Comparison of ENCODE assay signal across 19 mouse cellular contexts in genomic region chr10:123997260-123997659, GRCm38 (mm10).
DNase-seq lines count a peak whose midpoint lies in the region; ATAC-seq and TF ChIP-seq lines count a peak whose summit lies in the region.
"Had no signal": no experiment of that assay in that cellular context is flagged by ENCODE, and none has a peak within 500 bp of the region (broad histone marks: within the 10 kb centered on the region; RNA-seq: fewer than 3 reads in every experiment).

No protein-coding gene starts in this region.

- no peaks in the 10 kb centered on the region for H3K9me3 ChIP-seq in forebrain, embryonic 14.5 days (replicated peaks; ENCODE audit: control insufficient read depth, low read length)
- no peaks in the 10 kb centered on the region for H3K9me3 ChIP-seq in forebrain, postnatal 0 days (ENCODE audit: low read length)
- no peaks in the 10 kb centered on the region for H3K9me3 ChIP-seq in forebrain, embryonic 16.5 days (ENCODE audit: control insufficient read depth, low read length)
- no peaks in the 10 kb centered on the region for H3K9me3 ChIP-seq in forebrain, embryonic 12.5 days
- no peaks in the 10 kb centered on the region for H3K9me3 ChIP-seq in hindbrain, embryonic 10.5 days
- H3K9me3 ChIP-seq: embryonic facial prominence, embryonic 10.5 days; embryonic facial prominence, embryonic 12.5 days had no signal

- no peak overlapping the region for H3K4me2 ChIP-seq in forebrain, embryonic 14.5 days (ENCODE audit: low read length)
- no peak overlapping the region for H3K4me2 ChIP-seq in forebrain, postnatal 0 days (ENCODE audit: low read depth)
- no peak overlapping the region for H3K4me2 ChIP-seq in forebrain, embryonic 16.5 days (ENCODE audit: low read length)
- no peak overlapping the region for H3K4me2 ChIP-seq in forebrain, embryonic 12.5 days
- H3K4me2 ChIP-seq: embryonic facial prominence, embryonic 12.5 days had no signal

- H3K4me1 ChIP-seq in forebrain, embryonic 14.5 days (ENCODE audit: control insufficient read depth, insufficient read depth, low read length) = no peaks in the 10 kb centered on the region
- no peaks in the 10 kb centered on the region for H3K4me1 ChIP-seq in forebrain, postnatal 0 days (ENCODE audit: insufficient read depth)
- H3K4me1 ChIP-seq in forebrain, embryonic 16.5 days (replicated peaks; ENCODE audit: control insufficient read depth, insufficient read depth, low read length) = no peaks in the 10 kb centered on the region
- no peaks in the 10 kb centered on the region for H3K4me1 ChIP-seq in forebrain, embryonic 12.5 days
- no peaks in the 10 kb centered on the region for H3K4me1 ChIP-seq in hindbrain, embryonic 10.5 days (replicated peaks)
- H3K4me1 ChIP-seq: embryonic facial prominence, embryonic 10.5 days; embryonic facial prominence, embryonic 12.5 days had no signal

- 59% methylated on average over 5 of the region's 5 CpGs for WGBS in forebrain, embryonic 14.5 days
- WGBS in forebrain, postnatal 0 days = 40% methylated on average over 5 of the region's 5 CpGs
- WGBS in forebrain, embryonic 16.5 days = 51% methylated on average over 5 of the region's 5 CpGs
- WGBS in forebrain, embryonic 12.5 days = 58% methylated on average over 5 of the region's 5 CpGs
- WGBS in hindbrain, embryonic 10.5 days = 90% methylated on average over 5 of the region's 5 CpGs

- peak; percentile 43 for DNase-seq in forebrain, embryonic 14.5 days (ENCODE audit: low spot score)
- no peak for DNase-seq in forebrain, postnatal 0 days
- peak; percentile 2 for DNase-seq in brain, adult 2 months (ENCODE audit: low read depth, low spot score)
- no peak for DNase-seq in hindbrain, embryonic 10.5 days (ENCODE audit: low spot score)
- DNase-seq in thymus, postnatal 4 days = no peak
- DNase-seq: adrenal gland, adult 8-10 months; adrenal gland, postnatal 14 days; adrenal gland, postnatal 36 days; cerebellum, adult 11-12 months; cerebellum, adult 2 months; cerebellum, adult 9-10 months; cerebellum, postnatal 10 days; cerebellum, postnatal 25 days had no signal

- peak; percentile 75 for ATAC-seq in forebrain, embryonic 14.5 days
- ATAC-seq in forebrain, postnatal 0 days = no peak; the same call in 1 of the 2 replicates
- ATAC-seq in forebrain, embryonic 16.5 days = peak; percentile 84
- ATAC-seq in forebrain, embryonic 12.5 days (ENCODE audit: low FRiP score) = no peak
- ATAC-seq: activated CD4-positive, CD25-positive, alpha-beta regulatory T cell, adult 4 months; Patski had no signal

- H3K36me3 ChIP-seq in forebrain, embryonic 14.5 days (ENCODE audit: control insufficient read depth, insufficient read depth, low read length) = no peaks in the 10 kb centered on the region
- H3K36me3 ChIP-seq in forebrain, postnatal 0 days (ENCODE audit: insufficient read depth) = no peaks in the 10 kb centered on the region
- no peaks in the 10 kb centered on the region for H3K36me3 ChIP-seq in forebrain, embryonic 16.5 days (ENCODE audit: control insufficient read depth, insufficient read depth)
- no peaks in the 10 kb centered on the region for H3K36me3 ChIP-seq in forebrain, embryonic 12.5 days (replicated peaks)
- H3K36me3 ChIP-seq in hindbrain, embryonic 10.5 days = no peaks in the 10 kb centered on the region
- H3K36me3 ChIP-seq: embryonic facial prominence, embryonic 10.5 days; embryonic facial prominence, embryonic 12.5 days had no signal

- no peak overlapping the region for H3K9ac ChIP-seq in forebrain, embryonic 14.5 days (ENCODE audit: low read length)
- no peak overlapping the region for H3K9ac ChIP-seq in forebrain, postnatal 0 days
- H3K9ac ChIP-seq in forebrain, embryonic 16.5 days (replicated peaks; ENCODE audit: low read depth, low read length) = no peak overlapping the region
- H3K9ac ChIP-seq in forebrain, embryonic 12.5 days = no peak overlapping the region
- H3K9ac ChIP-seq: embryonic facial prominence, embryonic 12.5 days had no signal

- H3K27me3 ChIP-seq in forebrain, embryonic 14.5 days (replicated peaks; ENCODE audit: control insufficient read depth, insufficient read depth, low read length) = no peaks in the 10 kb centered on the region
- H3K27me3 ChIP-seq in forebrain, postnatal 0 days (ENCODE audit: insufficient read depth, low read length) = no peaks in the 10 kb centered on the region
- no peaks in the 10 kb centered on the region for H3K27me3 ChIP-seq in forebrain, embryonic 16.5 days (replicated peaks; ENCODE audit: control insufficient read depth, insufficient read depth, low read length)
- H3K27me3 ChIP-seq in forebrain, embryonic 12.5 days = no peaks in the 10 kb centered on the region
- no peaks in the 10 kb centered on the region for H3K27me3 ChIP-seq in hindbrain, embryonic 10.5 days (ENCODE audit: insufficient read depth, poor library complexity, severe bottlenecking)
- H3K27me3 ChIP-seq: embryonic facial prominence, embryonic 12.5 days; Patski had no signal

- no peak overlapping the region for H3K27ac ChIP-seq in forebrain, embryonic 14.5 days (ENCODE audit: low read depth, low read length)
- H3K27ac ChIP-seq in forebrain, postnatal 0 days (ENCODE audit: low read depth, low read length) = no peak overlapping the region
- H3K27ac ChIP-seq in forebrain, embryonic 16.5 days (ENCODE audit: low read length) = no peak overlapping the region
- no peak overlapping the region for H3K27ac ChIP-seq in forebrain, embryonic 12.5 days
- no peak overlapping the region for H3K27ac ChIP-seq in hindbrain, embryonic 10.5 days
- H3K27ac ChIP-seq: embryonic facial prominence, embryonic 10.5 days; embryonic facial prominence, embryonic 12.5 days had no signal

- no peak for TF ChIP-seq CTCF in forebrain, postnatal 0 days (IDR thresholded peaks at IDR 0.05; ENCODE audit: low read depth)

- no peak overlapping the region for H3K4me3 ChIP-seq in forebrain, embryonic 14.5 days (ENCODE audit: low read depth, low read length)
- H3K4me3 ChIP-seq in forebrain, postnatal 0 days (ENCODE audit: low read depth, low read length) = no peak overlapping the region
- no peak overlapping the region for H3K4me3 ChIP-seq in forebrain, embryonic 16.5 days (replicated peaks; ENCODE audit: low read length)
- no peak overlapping the region for H3K4me3 ChIP-seq in forebrain, embryonic 12.5 days (replicated peaks)
- no peak overlapping the region for H3K4me3 ChIP-seq in hindbrain, embryonic 10.5 days
- H3K4me3 ChIP-seq: embryonic facial prominence, embryonic 10.5 days; embryonic facial prominence, embryonic 12.5 days had no signal

Comparison
In these comparisons a context has a peak if more than half of its experiments do, and no peak if none do; other contexts are left out.
1. ATAC-seq: peak in forebrain, embryonic 14.5 days (single experiment) and forebrain, embryonic 16.5 days (single experiment); none in forebrain, postnatal 0 days (single experiment) and forebrain, embryonic 12.5 days (single experiment).
2. DNase-seq: peak in forebrain, embryonic 14.5 days (single experiment) and brain, adult 2 months (single experiment); none in forebrain, postnatal 0 days (single experiment), hindbrain, embryonic 10.5 days (single experiment) and thymus, postnatal 4 days (single experiment).